Mouse (Mus musculus): ENCODE measurements around the gene Hist1h1c. TPM values are rescaled to one million over a fixed set of nuclear protein-coding genes. Genes with fewer than 3 reads are reported as not detected.
A peak's percentile ranks its signal among the peaks of the same experiment; 100 is the strongest.
"Not testable (repeated sequence)": the region's sequence is repeated elsewhere in the genome, so short reads cannot be mapped to it uniquely, and the experiment has no call there.

Hist1h1c gene
- polyA plus RNA-seq, 1 experiment from 2014 or later, result 17.2 TPM

DNA sequence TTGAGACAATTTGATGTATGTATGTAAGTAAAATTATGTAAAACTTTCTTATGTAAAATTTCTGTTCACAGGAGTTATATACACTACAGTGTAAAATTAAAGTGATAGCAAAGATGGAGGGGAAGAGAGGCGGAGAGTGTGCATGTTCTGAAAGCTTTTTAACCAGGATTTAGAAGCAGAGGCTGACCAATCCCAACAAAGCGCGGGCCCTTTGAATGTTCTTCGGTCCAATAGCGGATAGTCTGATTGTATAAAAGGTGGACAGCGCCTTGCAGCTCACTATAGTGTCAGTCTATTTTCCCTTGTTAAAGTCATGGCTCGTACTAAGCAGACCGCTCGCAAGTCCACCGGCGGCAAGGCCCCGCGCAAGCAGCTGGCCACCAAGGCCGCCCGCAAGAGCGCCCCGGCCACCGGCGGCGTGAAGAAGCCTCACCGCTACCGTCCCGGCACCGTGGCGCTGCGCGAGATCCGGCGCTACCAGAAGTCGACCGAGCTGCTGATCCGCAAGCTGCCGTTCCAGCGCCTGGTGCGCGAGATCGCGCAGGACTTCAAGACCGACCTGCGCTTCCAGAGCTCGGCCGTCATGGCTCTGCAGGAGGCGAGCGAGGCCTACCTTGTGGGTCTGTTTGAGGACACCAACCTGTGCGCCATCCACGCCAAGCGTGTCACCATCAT is 13.6 kb downstream of the Hist1h1c start, which contains the start of gene Hist1h3b:
Gene Hist1h3b (plus strand): TSS at position 201 of the 675 bp plus-strand sequence.
- H3K36me3 ChIP-seq; H3K27me3 ChIP-seq (ENCODE audit: insufficient read depth, poor library complexity, severe bottlenecking); H3K9me3 ChIP-seq: not testable (repeated sequence)
- H3K4me3 ChIP-seq, result peak within 1 kb of the TSS; percentile 55
- H3K4me1 ChIP-seq, result peaks cover 15% of the 10 kb centered on the region
- WGBS, result 2% methylated on average over 21 of the region's 47 CpGs
- peak; percentile 95 for DNase-seq (ENCODE audit: low spot score)
- H3K27ac ChIP-seq, result peak within 1 kb of the TSS; percentile 98

DNA sequence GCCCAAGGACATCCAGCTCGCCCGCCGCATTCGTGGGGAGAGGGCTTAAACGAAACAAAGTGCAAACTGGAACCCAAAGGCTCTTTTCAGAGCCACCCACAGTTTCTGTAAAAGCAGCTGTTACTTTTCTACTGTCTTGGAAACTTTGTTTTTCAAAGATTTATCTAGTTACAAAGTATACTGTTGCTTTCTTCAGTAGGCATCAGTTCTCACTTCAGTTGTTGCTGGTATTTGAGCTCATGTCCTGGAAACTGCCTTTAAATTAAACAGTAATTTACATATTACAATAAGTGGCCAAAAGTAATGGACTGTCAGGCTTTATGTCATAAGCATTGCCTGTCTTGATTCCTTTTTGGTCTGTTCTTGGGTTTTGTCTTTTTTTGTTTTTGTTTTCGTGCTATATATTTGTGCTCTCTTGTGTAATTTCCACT is 14.1 kb downstream of the Hist1h1c start:
- H3K27ac ChIP-seq, result peak overlapping the region; percentile 85
- no peak for DNase-seq (ENCODE audit: low spot score)
- H3K9me3 ChIP-seq, result no peaks in the 10 kb centered on the region
- 4% methylated on average over 6 of the region's 6 CpGs for whole genome bisulfite sequencing
- H3K4me3 ChIP-seq, result peak overlapping the region; percentile 53
- H3K27me3 ChIP-seq (ENCODE audit: insufficient read depth, poor library complexity, severe bottlenecking), result no peaks in the 10 kb centered on the region
- H3K4me1 ChIP-seq, result peaks cover 13% of the 10 kb centered on the region
- H3K36me3 ChIP-seq, result no peaks in the 10 kb centered on the region

DNA sequence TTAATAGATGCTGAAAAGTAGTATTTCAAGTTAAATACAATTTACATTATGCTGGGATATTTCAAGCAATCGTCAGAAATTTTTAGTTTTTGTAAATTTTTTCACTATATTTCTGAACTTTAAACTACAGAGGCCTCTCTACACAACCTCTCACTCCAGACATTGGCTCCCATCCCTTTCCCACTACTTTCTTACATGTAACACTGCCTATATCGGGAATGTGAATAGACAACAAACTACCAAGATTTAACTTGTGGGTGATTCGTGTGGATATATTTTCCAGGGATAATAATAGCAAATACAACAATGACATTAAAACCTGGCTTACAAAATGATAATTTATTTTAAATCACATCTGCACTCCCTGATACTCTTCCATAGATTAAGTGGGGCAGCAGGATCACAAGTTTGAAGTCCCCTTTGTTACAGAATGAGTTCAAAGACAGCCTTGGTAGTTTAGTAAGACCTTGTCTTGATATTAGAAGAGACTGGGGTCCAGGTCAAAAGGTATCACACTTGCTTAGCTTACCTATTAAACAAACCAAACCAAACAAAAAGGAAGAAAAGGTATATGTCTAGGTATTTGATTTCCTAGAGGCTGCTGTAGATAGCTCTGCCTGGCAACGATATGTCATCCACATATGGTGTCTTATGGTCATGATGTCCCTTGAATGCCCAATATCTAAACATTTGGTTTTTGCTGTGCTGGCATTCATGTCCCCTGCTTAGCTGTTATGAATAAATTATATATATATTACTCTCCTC is 14.9 kb downstream of the Hist1h1c start:
- peaks cover 6% of the 10 kb centered on the region for H3K4me1 ChIP-seq
- H3K4me3 ChIP-seq, result peak overlapping the region; percentile 53
- WGBS, result 62% methylated on average over 4 of the region's 4 CpGs
- H3K27me3 ChIP-seq (ENCODE audit: insufficient read depth, poor library complexity, severe bottlenecking), result no peaks in the 10 kb centered on the region
- no peak for DNase-seq (ENCODE audit: low spot score)
- H3K9me3 ChIP-seq, result no peaks in the 10 kb centered on the region
- peak overlapping the region; percentile 85 for H3K27ac ChIP-seq
- no peaks in the 10 kb centered on the region for H3K36me3 ChIP-seq

DNA sequence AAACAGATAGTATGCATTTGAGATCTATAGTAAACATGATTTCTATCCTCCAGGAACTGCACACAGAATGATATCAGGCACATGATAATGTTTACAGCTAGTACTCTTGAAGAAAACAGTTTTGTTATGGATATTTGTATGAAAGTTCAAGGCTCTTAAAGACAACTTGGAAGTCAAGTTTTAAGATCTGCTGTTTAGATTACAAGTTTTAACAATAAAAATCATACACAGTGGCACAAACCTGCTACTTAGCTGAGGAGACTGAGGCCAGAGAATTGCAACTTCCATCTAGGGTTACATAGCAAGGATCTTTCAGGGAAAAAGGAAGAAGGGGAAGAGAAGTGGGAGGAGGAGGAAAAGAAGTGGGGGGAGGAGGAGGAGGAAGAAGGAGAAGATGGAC is 16.4 kb downstream of the Hist1h1c start:
- DNase-seq (ENCODE audit: low spot score), result no peak
- no peak overlapping the region for H3K4me3 ChIP-seq
- H3K27ac ChIP-seq, result peak overlapping the region; percentile 78; the same call in 1 of the 2 replicates
- H3K4me1 ChIP-seq, result peaks cover 7% of the 10 kb centered on the region
- H3K36me3 ChIP-seq, result no peaks in the 10 kb centered on the region
- no peaks in the 10 kb centered on the region for H3K27me3 ChIP-seq (ENCODE audit: insufficient read depth, poor library complexity, severe bottlenecking)
- no peaks in the 10 kb centered on the region for H3K9me3 ChIP-seq

DNA sequence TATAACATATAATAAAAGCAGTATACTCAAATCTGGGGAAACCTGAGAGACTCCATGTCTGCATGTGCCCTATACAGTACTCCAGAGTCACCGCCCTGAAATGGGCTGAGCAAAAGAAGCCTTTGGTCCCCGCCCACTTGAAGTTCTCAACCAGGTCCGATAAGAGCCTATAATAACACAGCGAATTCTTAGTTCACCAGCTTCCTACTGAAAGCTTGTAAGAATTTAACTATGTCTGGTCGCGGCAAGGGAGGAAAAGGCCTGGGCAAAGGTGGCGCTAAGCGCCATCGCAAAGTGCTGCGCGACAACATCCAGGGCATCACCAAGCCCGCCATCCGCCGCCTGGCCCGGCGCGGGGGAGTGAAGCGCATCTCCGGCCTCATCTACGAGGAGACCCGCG is 18.2 kb downstream of the Hist1h1c start, which contains the start of gene Hist1h4b:
Gene Hist1h4b (plus strand): TSS at position 224 of the 400 bp plus-strand sequence.
- no peaks in the 10 kb centered on the region for H3K36me3 ChIP-seq
- WGBS, result 0% methylated on average over 20 of the region's 22 CpGs
- H3K9me3 ChIP-seq, result no peaks in the 10 kb centered on the region
- peaks cover 13% of the 10 kb centered on the region for H3K4me1 ChIP-seq
- peak within 1 kb of the TSS; percentile 59 for H3K4me3 ChIP-seq
- peak; percentile 95 for DNase-seq (ENCODE audit: low spot score)
- H3K27ac ChIP-seq, result peak within 1 kb of the TSS; percentile 87
- H3K27me3 ChIP-seq (ENCODE audit: insufficient read depth, poor library complexity, severe bottlenecking), result no peaks in the 10 kb centered on the region

DNA sequence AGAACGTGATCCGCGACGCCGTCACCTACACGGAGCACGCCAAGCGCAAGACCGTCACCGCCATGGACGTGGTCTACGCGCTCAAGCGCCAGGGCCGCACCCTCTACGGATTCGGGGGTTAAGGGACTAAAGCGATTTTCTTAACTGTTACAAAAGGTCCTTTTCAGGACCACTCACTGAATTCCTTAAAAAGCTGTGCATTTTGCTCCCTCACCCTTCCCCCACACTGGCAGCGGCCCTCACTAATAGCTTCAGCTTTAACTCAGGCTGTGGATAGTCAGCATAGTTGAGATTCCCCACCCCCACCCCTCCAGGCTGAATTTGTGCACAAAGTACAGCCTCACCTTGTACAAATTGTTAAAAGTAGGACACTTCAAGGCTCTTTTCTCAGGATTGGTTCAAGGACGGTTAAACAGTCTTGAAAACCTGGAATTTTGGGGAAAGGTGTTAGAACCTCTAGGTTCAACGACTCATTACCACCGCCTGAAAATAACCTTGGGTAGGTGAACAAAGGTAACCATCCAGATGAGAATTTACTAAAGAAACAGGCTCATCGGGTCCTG is 18.7 kb downstream of the Hist1h1c start:
- H3K9me3 ChIP-seq, result no peaks in the 10 kb centered on the region
- WGBS, result 3% methylated on average over 18 of the region's 23 CpGs
- peak overlapping the region; percentile 87 for H3K27ac ChIP-seq
- H3K36me3 ChIP-seq, result no peaks in the 10 kb centered on the region
- H3K4me1 ChIP-seq, result peaks cover 13% of the 10 kb centered on the region
- peak overlapping the region; percentile 59 for H3K4me3 ChIP-seq
- peak; percentile 81 for DNase-seq (ENCODE audit: low spot score)
- no peaks in the 10 kb centered on the region for H3K27me3 ChIP-seq (ENCODE audit: insufficient read depth, poor library complexity, severe bottlenecking)

DNA sequence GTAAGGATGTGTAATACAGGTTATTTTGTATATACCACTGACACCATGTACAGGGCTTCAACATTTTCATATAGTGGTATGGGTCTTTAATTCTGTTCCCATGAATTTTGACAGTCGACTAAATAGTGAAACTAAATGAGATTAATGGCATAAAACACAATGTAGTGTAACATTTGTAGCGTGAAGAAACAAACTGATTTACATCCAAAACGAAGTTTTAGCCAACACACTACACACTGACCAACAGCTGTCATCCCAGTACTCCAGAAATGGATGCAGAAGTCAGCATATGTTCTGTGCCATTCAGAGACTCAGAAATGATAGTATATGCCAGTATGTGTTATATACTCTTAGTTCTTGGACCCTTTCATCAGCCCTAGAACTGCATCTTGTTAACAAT is 19.3 kb downstream of the Hist1h1c start:
- Histone ChIP-seq H3K4me1 (peaks cover 10% of the 10 kb centered on the region), H3K27me3 (ENCODE audit: insufficient read depth, poor library complexity, severe bottlenecking) (no peaks in the 10 kb centered on the region), H3K36me3 (no peaks in the 10 kb centered on the region), H3K4me3 (peak overlapping the region; percentile 59; the same call in 1 of the 2 replicates), H3K27ac (peak overlapping the region; percentile 87), H3K9me3 (no peaks in the 10 kb centered on the region)
- 54% methylated on average over 3 of the region's 3 CpGs for WGBS
- no peak for DNase-seq (ENCODE audit: low spot score)

DNA sequence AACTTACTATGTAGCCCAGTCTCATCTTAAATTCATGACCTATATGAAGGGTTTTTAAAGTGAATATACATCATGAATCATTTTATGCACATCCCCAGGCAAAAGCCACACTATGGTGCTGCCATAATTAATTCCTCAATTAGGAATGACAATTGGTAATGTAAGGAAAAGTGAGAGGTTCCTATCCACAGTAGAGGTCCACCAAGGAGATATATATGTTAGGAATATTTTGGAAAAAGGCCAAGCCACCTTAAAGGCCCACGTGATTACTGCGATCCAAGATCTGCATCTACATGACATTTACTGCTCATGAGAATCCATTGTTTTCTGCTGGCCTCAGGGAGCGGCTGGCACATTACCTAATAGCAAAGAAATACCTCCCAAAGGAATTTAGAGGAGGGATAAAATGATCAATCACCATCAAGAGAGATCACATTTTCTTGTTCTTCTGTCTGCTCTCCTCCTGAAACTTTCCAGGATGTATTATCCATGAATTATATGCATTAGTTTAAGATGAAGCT is 20.7 kb downstream of the Hist1h1c start:
- Histone ChIP-seq H3K27ac (peak overlapping the region; percentile 88; the same call in 1 of the 2 replicates), H3K9me3 (no peaks in the 10 kb centered on the region), H3K4me1 (peaks cover 19% of the 10 kb centered on the region), H3K36me3 (no peaks in the 10 kb centered on the region), H3K27me3 (ENCODE audit: insufficient read depth, poor library complexity, severe bottlenecking) (no peaks in the 10 kb centered on the region), H3K4me3 (no peak overlapping the region)
- no peak for DNase-seq (ENCODE audit: low spot score)
- WGBS, result 73% methylated on average over 3 of the region's 3 CpGs

DNA sequence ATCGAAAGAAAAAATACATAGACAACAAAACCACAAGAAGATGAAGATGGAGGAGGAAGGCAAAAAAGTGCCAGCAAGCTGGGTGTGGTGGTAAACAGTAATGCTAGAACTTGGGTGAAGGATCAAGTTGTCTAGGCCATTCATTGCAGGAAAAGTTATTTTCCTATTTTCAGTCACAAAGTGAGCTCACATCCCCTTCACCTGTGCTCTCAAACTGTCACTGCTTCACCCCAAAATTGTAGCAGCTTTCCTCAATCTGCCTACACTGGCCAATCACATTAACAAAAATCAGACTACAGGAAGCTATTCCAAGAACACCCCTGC is 21.3 kb downstream of the Hist1h1c start:
- no peaks in the 10 kb centered on the region for H3K36me3 ChIP-seq
- H3K27me3 ChIP-seq (ENCODE audit: insufficient read depth, poor library complexity, severe bottlenecking), result no peaks in the 10 kb centered on the region
- DNase-seq (ENCODE audit: low spot score), result no peak
- H3K9me3 ChIP-seq, result no peaks in the 10 kb centered on the region
- peak overlapping the region; percentile 62 for H3K4me3 ChIP-seq
- H3K27ac ChIP-seq, result peak overlapping the region; percentile 88
- H3K4me1 ChIP-seq, result peaks cover 21% of the 10 kb centered on the region
- WGBS, result 66% methylated on average over 1 of the region's 1 CpGs

DNA sequence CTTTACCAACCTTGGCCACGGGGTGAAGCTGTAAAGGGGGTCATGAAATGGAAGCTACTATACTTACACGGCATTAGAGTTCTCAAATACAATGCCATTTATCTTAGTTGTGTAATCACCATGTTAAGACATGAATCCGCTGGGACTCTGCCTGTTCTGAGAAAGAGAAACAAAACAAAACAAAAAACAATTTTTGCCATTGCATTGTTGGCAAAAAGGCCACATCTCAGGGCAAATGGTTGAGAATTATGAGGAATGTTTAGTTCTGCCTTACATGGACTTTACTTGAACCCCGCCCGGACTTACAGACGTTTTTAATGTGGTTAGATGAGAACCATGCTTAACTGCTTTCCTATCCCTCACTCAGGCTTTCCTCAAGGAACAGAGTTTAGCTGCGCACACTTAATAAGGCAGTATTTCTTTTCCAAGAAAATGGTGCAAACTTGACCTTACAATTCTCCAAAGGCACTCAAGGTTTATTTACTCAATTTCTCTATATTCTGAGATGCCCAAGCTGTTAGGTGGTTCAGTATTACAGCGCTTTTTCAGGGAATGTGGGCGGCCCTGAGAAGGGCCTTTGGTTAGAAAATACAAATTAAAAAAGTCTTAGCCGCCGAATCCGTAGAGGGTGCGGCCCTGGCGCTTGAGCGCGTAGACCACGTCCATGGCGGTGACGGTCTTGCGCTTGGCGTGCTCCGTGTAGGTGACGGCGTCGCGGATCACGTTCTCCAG is 21.8 kb downstream of the Hist1h1c start:
- Histone ChIP-seq H3K9me3 (no peaks in the 10 kb centered on the region), H3K27ac (peak overlapping the region; percentile 88), H3K27me3 (ENCODE audit: insufficient read depth, poor library complexity, severe bottlenecking) (no peaks in the 10 kb centered on the region), H3K36me3 (no peaks in the 10 kb centered on the region), H3K4me1 (peaks cover 21% of the 10 kb centered on the region), H3K4me3 (peak overlapping the region; percentile 62)
- no peak for DNase-seq (ENCODE audit: low spot score)
- 2% methylated on average over 24 of the region's 27 CpGs for WGBS

DNA sequence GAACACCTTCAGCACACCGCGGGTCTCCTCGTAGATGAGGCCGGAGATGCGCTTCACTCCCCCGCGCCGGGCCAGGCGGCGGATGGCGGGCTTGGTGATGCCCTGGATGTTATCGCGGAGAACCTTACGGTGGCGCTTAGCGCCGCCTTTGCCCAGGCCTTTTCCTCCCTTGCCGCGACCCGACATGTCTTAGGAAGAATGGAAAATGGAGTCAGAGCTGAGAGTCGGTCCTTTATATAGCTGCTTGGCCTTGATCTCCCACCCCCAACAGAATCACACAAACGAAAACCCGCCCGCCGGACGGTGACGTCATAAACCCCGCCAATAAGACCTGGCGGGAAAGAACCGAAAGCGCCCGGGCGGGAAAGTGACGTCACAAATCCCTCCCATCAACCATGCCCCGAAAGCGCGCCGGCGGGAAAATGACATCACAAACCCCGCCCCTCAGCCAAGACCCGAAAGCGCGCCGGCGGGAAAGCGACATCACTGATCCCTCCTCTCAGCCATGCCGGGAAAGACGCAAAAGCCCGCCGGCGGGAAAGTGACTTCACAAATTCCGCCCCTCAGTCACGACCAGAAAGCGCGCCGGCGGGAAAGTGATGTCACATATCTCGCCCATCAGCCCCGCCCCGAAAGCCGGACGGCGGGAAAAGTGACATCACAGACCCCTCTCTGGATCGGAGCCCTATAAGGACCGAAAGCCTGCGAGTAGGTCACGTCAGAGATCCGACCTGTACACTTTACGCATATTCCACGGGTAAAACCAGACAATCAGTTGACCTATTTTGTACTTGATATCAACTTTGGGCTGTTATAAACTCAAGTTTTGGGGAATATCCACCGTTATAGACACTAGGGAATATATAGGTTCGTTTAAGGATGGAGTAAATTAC is 22.6 kb downstream of the Hist1h1c start, which contains the start of gene Hist1h4a:
Gene Hist1h4a (minus strand): TSS at position 259 of the 893 bp plus-strand sequence.
- peaks cover 21% of the 10 kb centered on the region for H3K4me1 ChIP-seq
- DNase-seq (ENCODE audit: low spot score), result peak; percentile 99
- under 1% methylated on average over 70 of the region's 72 CpGs for WGBS
- no peaks in the 10 kb centered on the region for H3K9me3 ChIP-seq
- peak within 1 kb of the TSS; percentile 62 for H3K4me3 ChIP-seq
- no peaks in the 10 kb centered on the region for H3K36me3 ChIP-seq
- peak within 1 kb of the TSS; percentile 88 for H3K27ac ChIP-seq
- H3K27me3 ChIP-seq (ENCODE audit: insufficient read depth, poor library complexity, severe bottlenecking), result no peaks in the 10 kb centered on the region

All from heart, embryonic 10.5 days (tissue).